Mouse (Mus musculus): ENCODE results near the gene Lrrc3c. TPM values are rescaled to one million over a fixed set of nuclear protein-coding genes. Genes with fewer than 3 reads are reported as not detected.

Gene Lrrc3c
- total and polyA plus RNA-seq, 3 experiments: not detected

DNA sequence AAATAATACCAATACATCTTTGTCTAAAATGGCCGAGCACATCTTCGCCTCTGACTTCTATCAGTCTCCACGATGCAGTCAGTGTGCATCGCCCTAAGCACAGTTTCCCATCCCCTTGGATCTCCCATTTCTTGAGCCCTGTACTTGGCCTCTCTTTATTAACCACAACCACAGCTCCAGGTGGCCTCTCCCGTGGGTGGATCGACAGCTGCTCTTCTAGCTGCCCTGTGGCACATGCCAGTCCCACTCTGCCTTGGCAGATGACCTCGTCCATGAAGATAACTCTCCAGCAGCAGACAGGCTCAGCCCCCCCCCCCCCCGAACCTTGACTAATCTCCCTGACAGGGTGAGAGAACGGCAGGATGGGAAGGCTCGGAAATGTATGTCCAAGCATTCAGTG is 2.6 kb upstream of the Lrrc3c start:
- H3K9ac ChIP-seq (ENCODE audit: low read depth, low read length): no peak overlapping the region
- TF ChIP-seq EP300 (IDR thresholded peaks at IDR 0.05; ENCODE audit: insufficient read depth, low read depth, low read length): no peak
- no peak for TF ChIP-seq POLR2A (IDR thresholded peaks at IDR 0.05; ENCODE audit: insufficient read depth, low read depth, low read length)
- TF ChIP-seq CTCF (IDR thresholded peaks at IDR 0.05): no peak
- H3K79me2 ChIP-seq (replicated peaks; ENCODE audit: control insufficient read depth, insufficient read depth, low read length): no peaks in the 10 kb centered on the region
- H3K27me3 ChIP-seq (ENCODE audit: control insufficient read depth, insufficient read depth, low read length): no peaks in the 10 kb centered on the region
- no peak overlapping the region for H3K4me3 ChIP-seq
- H3K27ac ChIP-seq: no peak overlapping the region
- no peaks in the 10 kb centered on the region for H3K4me1 ChIP-seq (ENCODE audit: control insufficient read depth, insufficient read depth, low read length)
- 62% methylated on average over 10 of the region's 10 CpGs for WGBS
- intact Hi-C loops (cut with DNase I): loop anchor here (5.0 kb wide), 1 partner anchor 253 kb away; no protein-coding TSS in a partner anchor
- H3K36me3 ChIP-seq (ENCODE audit: control insufficient read depth, insufficient read depth, low read length): no peaks in the 10 kb centered on the region
- DNase-seq: no peak

DNA sequence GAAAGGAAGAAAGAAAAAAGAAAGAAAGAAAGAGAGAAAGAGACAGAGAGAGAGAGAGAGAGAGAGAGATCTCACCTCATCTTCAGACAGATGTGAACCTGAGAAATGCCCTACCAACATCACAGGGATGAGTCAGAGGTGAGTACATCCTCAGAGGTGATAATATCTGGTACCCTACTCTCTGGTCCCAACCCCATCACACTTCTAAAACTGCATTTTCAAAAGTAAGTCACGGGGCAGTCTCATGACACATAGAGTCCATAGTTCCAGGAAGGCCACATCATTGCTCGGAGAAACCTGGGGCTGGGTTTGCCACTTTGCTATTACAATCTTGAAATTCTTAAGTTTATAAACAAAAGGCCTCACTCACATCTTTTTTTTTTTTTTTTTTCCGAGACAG is 2.1 kb upstream of the Lrrc3c start:
- Histone ChIP-seq H3K27ac (no peak overlapping the region), H3K9ac (ENCODE audit: low read depth, low read length) (no peak overlapping the region), H3K4me3 (no peak overlapping the region), H3K4me1 (ENCODE audit: control insufficient read depth, insufficient read depth, low read length) (no peaks in the 10 kb centered on the region), H3K27me3 (ENCODE audit: control insufficient read depth, insufficient read depth, low read length) (no peaks in the 10 kb centered on the region), H3K36me3 (ENCODE audit: control insufficient read depth, insufficient read depth, low read length) (no peaks in the 10 kb centered on the region), H3K79me2 (replicated peaks; ENCODE audit: control insufficient read depth, insufficient read depth, low read length) (no peaks in the 10 kb centered on the region)
- TF ChIP-seq EP300 (IDR thresholded peaks at IDR 0.05; ENCODE audit: insufficient read depth, low read depth, low read length): no peak
- TF ChIP-seq CTCF (IDR thresholded peaks at IDR 0.05): no peak
- no peak for TF ChIP-seq POLR2A (IDR thresholded peaks at IDR 0.05; ENCODE audit: insufficient read depth, low read depth, low read length)
- no peak for DNase-seq
- intact Hi-C loops (cut with DNase I): loop anchor here (2.0 to 5.0 kb wide), 2 partner anchors 45 to 254 kb away; partner anchors contain the start of gene Zpbp2
- WGBS: 68% methylated on average over 3 of the region's 3 CpGs

DNA sequence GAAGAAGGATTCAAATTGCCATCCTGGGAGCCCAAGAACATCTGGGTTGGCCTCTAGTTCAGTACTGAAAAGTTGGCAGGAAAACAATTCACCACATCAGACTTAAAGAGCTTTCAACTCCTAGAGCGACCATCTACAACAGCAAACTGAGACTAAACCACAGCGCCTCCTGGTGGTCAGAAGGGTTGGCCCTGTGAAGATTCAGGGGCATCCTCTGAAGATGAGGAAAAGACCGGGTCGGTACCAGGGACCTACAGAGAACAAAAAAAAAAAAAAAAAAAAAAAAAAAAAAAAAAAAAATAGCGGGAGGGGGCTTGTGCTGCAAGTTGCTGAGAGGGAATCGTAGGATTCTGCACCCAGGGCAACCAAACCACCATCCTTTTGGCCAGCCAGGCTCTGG is 728 bp upstream of the Lrrc3c start:
- no peaks in the 10 kb centered on the region for H3K27me3 ChIP-seq (ENCODE audit: control insufficient read depth, insufficient read depth, low read length)
- H3K4me3 ChIP-seq: no peak overlapping the region
- TF ChIP-seq POLR2A (IDR thresholded peaks at IDR 0.05; ENCODE audit: insufficient read depth, low read depth, low read length) (no peak), CTCF (IDR thresholded peaks at IDR 0.05) (peak; percentile 79), EP300 (IDR thresholded peaks at IDR 0.05; ENCODE audit: insufficient read depth, low read depth, low read length) (peak; percentile 67; the same call in 1 of the 2 replicates)
- DNase-seq: peak in 1 of 2 experiments; percentile 65
- 25% methylated on average over 6 of the region's 6 CpGs for WGBS
- no peaks in the 10 kb centered on the region for H3K36me3 ChIP-seq (ENCODE audit: control insufficient read depth, insufficient read depth, low read length)
- no peak overlapping the region for H3K27ac ChIP-seq
- H3K9ac ChIP-seq (ENCODE audit: low read depth, low read length): no peak overlapping the region
- no peaks in the 10 kb centered on the region for H3K4me1 ChIP-seq (ENCODE audit: control insufficient read depth, insufficient read depth, low read length)
- H3K79me2 ChIP-seq (replicated peaks; ENCODE audit: control insufficient read depth, insufficient read depth, low read length): no peaks in the 10 kb centered on the region
- intact Hi-C loops (cut with DNase I): loop anchor here (2.0 to 5.0 kb wide), 2 partner anchors 47 to 255 kb away; partner anchors contain the start of gene Zpbp2

DNA sequence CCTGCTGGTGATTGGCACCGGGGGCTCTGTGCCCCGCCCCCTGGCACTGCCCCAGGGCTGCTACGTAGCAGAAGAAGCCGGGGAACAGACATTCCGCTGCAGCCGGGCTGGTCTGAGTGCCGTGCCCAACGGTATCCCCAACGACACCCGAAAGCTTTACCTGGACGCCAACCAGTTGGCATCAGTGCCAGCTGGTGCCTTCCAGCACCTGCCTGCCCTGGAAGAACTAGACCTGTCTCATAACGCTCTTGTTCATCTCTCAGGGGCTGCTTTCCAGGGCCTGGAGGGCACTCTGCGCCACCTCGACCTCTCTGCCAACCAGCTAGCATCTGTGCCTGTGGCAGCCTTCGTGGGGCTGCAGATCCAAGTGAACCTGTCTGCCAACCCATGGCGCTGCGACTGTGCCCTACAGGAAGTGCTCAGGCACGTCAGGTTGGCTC is 780 bp downstream of the Lrrc3c start:
- 42% methylated on average over 18 of the region's 18 CpGs for WGBS
- intact Hi-C loops (cut with DNase I): loop anchor here (5.0 kb wide), 1 partner anchor 257 kb away; no protein-coding TSS in a partner anchor
- DNase-seq: no peak

DNA sequence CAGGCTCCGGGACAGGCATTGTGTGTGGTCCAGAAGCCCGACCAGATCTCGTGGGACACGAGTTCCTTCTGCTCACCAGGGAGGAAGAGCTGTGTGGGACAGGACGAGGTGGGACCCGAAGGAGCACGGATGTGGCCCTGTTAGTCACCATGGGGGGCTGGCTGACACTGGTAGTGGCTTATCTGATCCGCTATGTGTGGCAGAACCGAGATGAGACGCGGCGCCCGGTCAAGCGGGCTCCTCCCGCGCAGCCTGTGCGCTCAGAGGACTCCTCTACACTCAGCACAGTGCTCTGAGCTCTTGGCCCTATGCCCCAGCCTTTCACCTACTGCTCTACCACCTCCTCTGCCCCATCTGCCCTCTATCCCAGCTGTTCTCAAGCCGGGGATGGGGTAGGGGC is 1.2 kb downstream of the Lrrc3c start:
- Histone ChIP-seq H3K4me3 (no peak overlapping the region), H3K9ac (ENCODE audit: low read depth, low read length) (no peak overlapping the region), H3K79me2 (replicated peaks; ENCODE audit: control insufficient read depth, insufficient read depth, low read length) (no peaks in the 10 kb centered on the region), H3K27me3 (ENCODE audit: control insufficient read depth, insufficient read depth, low read length) (no peaks in the 10 kb centered on the region), H3K4me1 (ENCODE audit: control insufficient read depth, insufficient read depth, low read length) (no peaks in the 10 kb centered on the region), H3K27ac (no peak overlapping the region), H3K36me3 (ENCODE audit: control insufficient read depth, insufficient read depth, low read length) (no peaks in the 10 kb centered on the region)
- TF ChIP-seq EP300 (IDR thresholded peaks at IDR 0.05; ENCODE audit: insufficient read depth, low read depth, low read length) (no peak), CTCF (IDR thresholded peaks at IDR 0.05) (no peak), POLR2A (IDR thresholded peaks at IDR 0.05; ENCODE audit: insufficient read depth, low read depth, low read length) (no peak)
- no peak for DNase-seq
- intact Hi-C loops (cut with DNase I): loop anchor here (5.0 kb wide), 1 partner anchor 257 kb away; no protein-coding TSS in a partner anchor
- 13% methylated on average over 18 of the region's 18 CpGs for WGBS

More for the DNA sequence above, 780 bp downstream of the Lrrc3c start:
- no peak for TF ChIP-seq POLR2A (IDR thresholded peaks at IDR 0.05; ENCODE audit: insufficient read depth, low read depth, low read length)
- TF ChIP-seq CTCF (IDR thresholded peaks at IDR 0.05): no peak
- TF ChIP-seq EP300 (IDR thresholded peaks at IDR 0.05; ENCODE audit: insufficient read depth, low read depth, low read length): no peak
- no peaks in the 10 kb centered on the region for H3K79me2 ChIP-seq (replicated peaks; ENCODE audit: control insufficient read depth, insufficient read depth, low read length)
- H3K27me3 ChIP-seq (ENCODE audit: control insufficient read depth, insufficient read depth, low read length): no peaks in the 10 kb centered on the region
- H3K4me1 ChIP-seq (ENCODE audit: control insufficient read depth, insufficient read depth, low read length): no peaks in the 10 kb centered on the region
- no peaks in the 10 kb centered on the region for H3K36me3 ChIP-seq (ENCODE audit: control insufficient read depth, insufficient read depth, low read length)
- H3K27ac ChIP-seq: no peak overlapping the region
- no peak overlapping the region for H3K9ac ChIP-seq (ENCODE audit: low read depth, low read length)
- no peak overlapping the region for H3K4me3 ChIP-seq

DNA sequence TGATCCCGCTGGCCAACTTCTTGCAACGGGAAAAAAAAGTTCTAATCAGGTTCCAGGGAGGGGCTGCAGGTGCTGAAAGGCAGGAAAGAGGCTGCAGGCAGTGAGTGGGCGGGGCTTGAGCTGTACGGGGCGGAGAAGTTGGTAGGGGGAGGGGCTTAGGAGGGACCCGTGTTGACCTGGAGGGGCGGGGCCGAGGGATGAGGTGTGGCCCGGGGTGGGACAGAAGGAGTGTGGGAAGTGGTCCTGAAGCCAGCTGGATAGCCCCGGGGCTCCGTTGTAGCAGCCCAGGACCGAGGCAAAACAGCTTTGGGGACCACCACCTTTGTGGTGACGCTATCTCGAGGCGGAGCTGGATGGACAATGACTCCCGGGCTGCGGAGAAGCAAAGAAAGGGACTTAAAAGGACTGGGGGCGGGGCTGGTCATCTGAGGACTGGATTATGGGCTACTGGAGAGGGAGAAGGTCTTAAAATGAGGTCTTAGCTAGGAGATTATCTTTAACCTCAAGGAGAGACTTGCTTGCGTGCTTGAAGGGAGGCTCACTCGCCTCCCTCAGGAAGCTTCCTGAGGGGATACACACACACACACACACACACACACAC is 4.1 kb downstream of the Lrrc3c start:
- 4% methylated on average over 20 of the region's 20 CpGs for WGBS
- no peak for DNase-seq
- H3K27me3 ChIP-seq (ENCODE audit: control insufficient read depth, insufficient read depth, low read length): no peaks in the 10 kb centered on the region
- no peaks in the 10 kb centered on the region for H3K79me2 ChIP-seq (replicated peaks; ENCODE audit: control insufficient read depth, insufficient read depth, low read length)
- intact Hi-C loops (cut with DNase I): no loop called here
- H3K9ac ChIP-seq (ENCODE audit: low read depth, low read length): no peak overlapping the region
- H3K27ac ChIP-seq: no peak overlapping the region
- H3K36me3 ChIP-seq (ENCODE audit: control insufficient read depth, insufficient read depth, low read length): no peaks in the 10 kb centered on the region
- TF ChIP-seq POLR2A (IDR thresholded peaks at IDR 0.05; ENCODE audit: insufficient read depth, low read depth, low read length) (no peak), CTCF (IDR thresholded peaks at IDR 0.05) (no peak), EP300 (IDR thresholded peaks at IDR 0.05; ENCODE audit: insufficient read depth, low read depth, low read length) (no peak)
- H3K4me1 ChIP-seq (ENCODE audit: control insufficient read depth, insufficient read depth, low read length): no peaks in the 10 kb centered on the region
- H3K4me3 ChIP-seq: no peak overlapping the region
